Mouse (Mus musculus) left cerebral cortex, postnatal 14 days (tissue): ENCODE data around the gene Snf8. TPM values are rescaled to one million over a fixed set of nuclear protein-coding genes. Genes with fewer than 3 reads are reported as not detected.

Source experiments
- DNase-seq, 2 experiments: peaks; one replicate each; pipeline ENCODE4 v3.0.0; 2021 to 2022; ENCODE audit warnings: low spot score in 2 of 2, mixed read lengths in 1 of 2
- intact Hi-C: fragments of 180-260 bp; cut with DNase I; formaldehyde crosslinking; loops from one replicate; pipeline ENCODE4 v1.15.1; 2025
- total RNA-seq, 2 experiments: library from RNA; stranded (reverse); gene quantifications; 2 replicates each; pipeline ENCODE4 v1.2.3; 2021

Gene Snf8
- total RNA-seq, 2 experiments from 2014 or later, result 87.6 to 90.0 TPM

- intact Hi-C loops, result no loop called here
- no peak for DNase-seq
Observed at GRCm38 (mm10) chr11:96011982-96012381, 22.7 kb upstream of the Snf8 start.

- intact Hi-C loops, result no loop called here
- no peak for DNase-seq
Observed at GRCm38 (mm10) chr11:96015421-96015820, 19.3 kb upstream of the Snf8 start.

GRCm38 (mm10) chr11:96017941-96018351 is 16.7 kb upstream of the Snf8 start:
- intact Hi-C loops, result no loop called here
- DNase-seq, result no peak

GRCm38 (mm10) chr11:96020622-96021021 is 14.1 kb upstream of the Snf8 start:
- intact Hi-C loops, result no loop called here
- DNase-seq, result no peak

- DNase-seq, result no peak
- intact Hi-C loops, result no loop called here
Observed at GRCm38 (mm10) chr11:96028130-96028529, 6.6 kb upstream of the Snf8 start.

GRCm38 (mm10) chr11:96030571-96030970 is 4.1 kb upstream of the Snf8 start:
- intact Hi-C loops, result no loop called here
- DNase-seq, result no peak

- DNase-seq, result no peak
- intact Hi-C loops, result no loop called here
Observed at GRCm38 (mm10) chr11:96031701-96032100, 3.0 kb upstream of the Snf8 start.

- intact Hi-C loops, result no loop called here
- no peak for DNase-seq
Observed at GRCm38 (mm10) chr11:96033264-96033663, 1.4 kb upstream of the Snf8 start.

- intact Hi-C loops, result no loop called here
- no peak for DNase-seq
Observed at GRCm38 (mm10) chr11:96034116-96034515, 569 bp upstream of the Snf8 start.

GRCm38 (mm10) chr11:96035133-96035532 is 448 bp downstream of the Snf8 start:
- intact Hi-C loops, result no loop called here
- DNase-seq, result no peak

GRCm38 (mm10) chr11:96037499-96037898 is 2.8 kb downstream of the Snf8 start:
- DNase-seq, result no peak
- intact Hi-C loops, result no loop called here

- intact Hi-C loops, result no loop called here
- DNase-seq, result no peak
Observed at GRCm38 (mm10) chr11:96038560-96038959, 3.9 kb downstream of the Snf8 start.

GRCm38 (mm10) chr11:96044803-96045567 is 10.3 kb downstream of the Snf8 start:
- intact Hi-C loops, result no loop called here
- no peak for DNase-seq

GRCm38 (mm10) chr11:96046028-96046427 is 11.3 kb downstream of the Snf8 start:
- intact Hi-C loops, result no loop called here
- DNase-seq, result no peak

GRCm38 (mm10) chr11:96046793-96047192 is 12.1 kb downstream of the Snf8 start:
- no peak for DNase-seq

GRCm38 (mm10) chr11:96047469-96048373 is 13.0 kb downstream of the Snf8 start:
- DNase-seq, result no peak
- intact Hi-C loops, result no loop called here

More at GRCm38 (mm10) chr11:96046793-96047192, 12.1 kb downstream of the Snf8 start:
- intact Hi-C loops, result no loop called here

GRCm38 (mm10) chr11:96049939-96050338 is 15.3 kb downstream of the Snf8 start:
- no peak for DNase-seq
- intact Hi-C loops, result no loop called here

GRCm38 (mm10) chr11:96050854-96051253 is 16.2 kb downstream of the Snf8 start:
- intact Hi-C loops, result no loop called here
- no peak for DNase-seq

- DNase-seq, result no peak
- intact Hi-C loops, result no loop called here
Observed at GRCm38 (mm10) chr11:96058309-96058708, 23.6 kb downstream of the Snf8 start.

- DNase-seq, result no peak
- intact Hi-C loops, result loop anchor here (1.0 kb wide), 1 partner anchor 11 kb away; the partner anchor contains the start of gene Atp5g1
Observed at GRCm38 (mm10) chr11:96064521-96065214, 30.0 kb downstream of the Snf8 start.
